Mouse (Mus musculus) E14TG2a.4 (cell line): ENCODE data around the gene Grn.

Experiments used
- H3K27me3 ChIP-seq: 2 replicates; pipeline ENCODE4 v1.6.1; 2014; ENCODE audit warnings: low read length, control low read depth; ENCODE audit not compliant: insufficient read depth
- H3K36me3 ChIP-seq: 2 replicates; pipeline ENCODE4 v1.6.1; 2014; ENCODE audit warnings: low read length, control low read depth; ENCODE audit not compliant: insufficient read depth
- H3K4me1 ChIP-seq: replicated peaks from 2 replicates; pipeline ENCODE4 v1.6.1; 2014; ENCODE audit warnings: low read depth, low read length, control low read depth
- H3K4me3 ChIP-seq: replicated peaks from 2 replicates; pipeline ENCODE4 v1.5.1; 2014; ENCODE audit warnings: mild to moderate bottlenecking, low read length
- H3K9me3 ChIP-seq: 2 replicates; pipeline ENCODE4 v1.6.1; 2014; ENCODE audit warnings: low read length, control low read depth
- CTCF ChIP-seq: conservative IDR thresholded peaks from 2 replicates; pipeline ENCODE4 v1.5.1; 2014; ENCODE audit warnings: low read length
- NANOG ChIP-seq: IDR thresholded peaks from 2 replicates; pipeline ENCODE4 v1.6.1; 2014; ENCODE audit warnings: borderline replicate concordance, low read length, mixed read lengths
- POU5F1 ChIP-seq: IDR thresholded peaks from 2 replicates; pipeline ENCODE4 v1.6.1; 2014; ENCODE audit warnings: low read length, borderline replicate concordance

The Grn gene

DNA sequence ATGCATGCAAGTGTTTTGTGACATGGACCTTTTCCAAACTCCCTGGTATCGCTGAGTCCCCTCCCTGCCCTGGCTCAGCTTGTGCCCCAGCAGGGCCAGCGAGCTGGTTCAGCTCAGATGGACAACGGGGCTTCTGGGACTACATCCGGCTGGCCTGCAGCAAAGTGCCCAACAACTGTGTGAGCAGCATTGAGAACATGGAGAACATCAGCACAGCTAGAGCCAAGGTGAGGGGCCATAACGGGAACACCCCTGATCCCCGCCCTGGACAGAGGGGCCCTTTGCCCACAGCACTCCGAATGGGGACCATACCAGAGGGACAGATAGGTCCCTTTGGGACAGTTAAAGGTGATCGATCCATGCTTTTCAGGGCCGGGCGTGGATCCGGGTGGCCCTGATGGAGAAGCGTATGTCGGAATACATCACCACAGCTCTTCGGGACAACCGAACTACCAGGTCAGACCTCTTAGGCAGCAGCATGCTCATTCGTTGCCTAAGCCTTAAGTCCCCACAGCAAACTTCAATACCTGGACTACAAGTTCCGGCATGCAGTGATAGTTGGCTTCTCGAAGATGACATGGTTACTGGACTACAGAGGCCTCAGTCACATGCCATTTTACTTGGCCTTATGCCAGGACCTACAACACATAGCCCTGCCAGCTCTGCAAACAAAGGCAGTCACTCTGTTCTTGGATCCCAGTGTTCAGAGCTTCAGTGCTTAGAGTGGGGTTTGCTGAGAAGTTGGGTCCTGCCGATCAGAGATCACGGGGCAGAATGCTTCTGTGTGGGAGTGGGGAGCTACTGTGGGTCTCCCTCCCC is 31.9 kb upstream of the Grn start:
- Histone ChIP-seq H3K4me1 (peaks cover 96% of the 10 kb centered on the region), H3K9me3 (no peaks in the 10 kb centered on the region), H3K36me3 (peaks cover 39% of the 10 kb centered on the region), H3K4me3 (peak overlapping the region; percentile 32; the same call in 1 of the 2 replicates), H3K27me3 (peaks cover 25% of the 10 kb centered on the region)
- TF ChIP-seq CTCF, result no peak
- TF ChIP-seq POU5F1, result no peak
- no peak for TF ChIP-seq NANOG

DNA sequence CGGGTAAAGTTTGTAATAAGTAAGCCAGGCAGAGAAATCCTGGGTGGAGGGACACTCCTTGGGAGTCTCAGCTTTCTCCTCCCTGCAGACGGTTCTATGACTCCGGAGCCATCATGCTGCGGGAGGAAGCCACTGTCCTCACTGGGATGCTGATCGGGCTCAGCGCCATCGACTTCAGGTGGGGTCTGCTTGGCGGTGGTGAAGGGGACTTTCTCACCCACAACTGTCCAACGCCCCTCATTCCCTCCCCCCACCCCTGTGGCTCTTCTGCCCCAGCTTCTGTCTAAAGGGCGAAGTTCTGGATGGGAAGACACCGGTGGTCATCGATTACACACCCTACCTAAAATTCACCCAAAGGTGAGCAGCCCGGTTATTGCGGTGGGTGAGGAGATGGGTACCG is 31.0 kb upstream of the Grn start:
- peak overlapping the region; percentile 69 for H3K4me3 ChIP-seq
- no peaks in the 10 kb centered on the region for H3K9me3 ChIP-seq
- TF ChIP-seq CTCF (no peak), NANOG (no peak), POU5F1 (no peak)
- peaks cover 98% of the 10 kb centered on the region for H3K4me1 ChIP-seq
- H3K27me3 ChIP-seq, result peaks cover 25% of the 10 kb centered on the region
- H3K36me3 ChIP-seq, result peaks cover 47% of the 10 kb centered on the region

DNA sequence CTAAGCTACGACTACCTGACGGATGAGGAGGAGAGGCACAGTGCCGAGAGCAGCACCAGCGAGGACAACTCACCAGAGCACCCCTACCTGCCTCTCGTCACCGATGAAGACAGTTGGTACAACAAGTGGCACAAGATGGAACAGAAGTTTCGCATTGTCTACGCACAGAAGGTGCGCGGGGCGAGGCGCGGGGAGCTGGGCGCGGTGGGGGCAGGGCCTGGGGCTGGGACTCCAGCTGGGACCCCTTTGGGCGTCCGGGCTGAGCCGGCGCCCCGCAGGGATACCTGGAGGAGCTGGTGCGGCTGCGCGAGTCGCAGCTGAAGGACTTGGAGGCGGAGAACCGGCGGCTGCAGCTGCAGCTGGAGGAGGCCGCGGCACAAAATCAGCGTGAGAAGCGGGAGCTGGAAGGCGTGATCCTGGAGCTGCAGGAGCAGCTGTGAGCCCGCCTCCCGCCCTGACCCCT is 30.5 kb upstream of the Grn start:
- TF ChIP-seq NANOG, result no peak
- TF ChIP-seq POU5F1, result no peak
- TF ChIP-seq CTCF, result no peak
- Histone ChIP-seq H3K36me3 (peaks cover 53% of the 10 kb centered on the region), H3K27me3 (peaks cover 25% of the 10 kb centered on the region), H3K4me1 (peaks cover 98% of the 10 kb centered on the region), H3K4me3 (peak overlapping the region; percentile 69), H3K9me3 (no peaks in the 10 kb centered on the region)

DNA sequence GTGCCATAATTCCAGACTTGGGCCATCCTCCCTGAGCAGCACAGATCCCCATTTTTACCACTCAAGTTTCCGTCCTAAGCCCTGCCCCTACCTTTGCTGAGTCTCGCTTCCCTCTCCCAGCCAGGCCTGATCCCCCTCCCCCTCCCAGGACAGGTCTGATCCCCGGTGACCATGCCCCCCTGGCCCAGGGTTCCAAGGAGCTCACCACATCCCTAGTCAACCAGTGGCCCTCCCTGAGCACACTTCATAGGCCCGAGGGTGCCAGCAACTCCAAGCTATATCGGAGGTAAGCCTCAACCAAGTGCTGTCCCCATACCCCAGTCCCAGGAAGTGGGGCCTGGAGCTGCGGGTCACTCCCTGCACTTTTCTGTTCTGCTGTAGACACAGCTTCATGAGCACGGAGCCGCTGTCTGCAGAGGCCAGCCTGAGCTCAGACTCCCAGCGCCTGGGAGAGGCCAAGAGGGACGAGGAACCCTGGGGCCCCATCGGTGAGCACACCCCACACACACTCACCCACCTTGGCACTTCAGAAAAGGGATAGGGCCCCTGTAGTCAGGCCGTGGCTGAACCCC is 29.5 kb upstream of the Grn start:
- peaks cover 98% of the 10 kb centered on the region for H3K4me1 ChIP-seq
- peaks cover 61% of the 10 kb centered on the region for H3K36me3 ChIP-seq
- TF ChIP-seq POU5F1 (no peak), NANOG (no peak), CTCF (no peak)
- peaks cover 20% of the 10 kb centered on the region for H3K27me3 ChIP-seq
- H3K4me3 ChIP-seq, result peak overlapping the region; percentile 69
- H3K9me3 ChIP-seq, result no peaks in the 10 kb centered on the region

- H3K36me3 ChIP-seq, result peaks cover 68% of the 10 kb centered on the region
- peaks cover 95% of the 10 kb centered on the region for H3K4me1 ChIP-seq
- H3K4me3 ChIP-seq, result no peak overlapping the region
- TF ChIP-seq CTCF (no peak), NANOG (no peak), POU5F1 (no peak)
- H3K9me3 ChIP-seq, result no peaks in the 10 kb centered on the region
- peaks cover 11% of the 10 kb centered on the region for H3K27me3 ChIP-seq
These were observed 28.1 kb upstream of the Grn start for GRCm38 (mm10) chr11:102401898-102402500.

DNA sequence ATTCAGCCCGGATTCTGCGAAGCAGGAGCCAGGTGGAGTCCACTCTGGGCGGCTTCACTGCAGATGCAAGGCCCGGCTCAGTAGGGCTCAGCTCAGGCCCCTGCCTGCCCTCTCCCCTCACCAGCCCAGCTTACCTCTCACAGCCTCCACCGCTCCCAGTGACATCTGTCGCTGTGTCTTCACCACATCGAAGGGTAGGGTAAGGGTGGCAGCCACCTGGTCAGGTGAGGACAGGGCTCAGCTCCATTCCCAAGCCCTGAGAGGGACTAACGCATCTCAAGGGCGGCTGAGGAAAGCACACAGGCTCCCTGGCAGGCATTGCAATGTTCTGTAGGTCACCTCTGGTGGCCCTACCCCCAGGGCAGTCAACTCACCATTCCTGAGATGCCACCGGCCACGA is 26.5 kb upstream of the Grn start:
- Histone ChIP-seq H3K4me1 (peaks cover 78% of the 10 kb centered on the region), H3K27me3 (peaks cover 8% of the 10 kb centered on the region), H3K36me3 (peaks cover 63% of the 10 kb centered on the region), H3K9me3 (no peaks in the 10 kb centered on the region), H3K4me3 (no peak overlapping the region)
- no peak for TF ChIP-seq POU5F1
- no peak for TF ChIP-seq NANOG
- TF ChIP-seq CTCF, result no peak

DNA sequence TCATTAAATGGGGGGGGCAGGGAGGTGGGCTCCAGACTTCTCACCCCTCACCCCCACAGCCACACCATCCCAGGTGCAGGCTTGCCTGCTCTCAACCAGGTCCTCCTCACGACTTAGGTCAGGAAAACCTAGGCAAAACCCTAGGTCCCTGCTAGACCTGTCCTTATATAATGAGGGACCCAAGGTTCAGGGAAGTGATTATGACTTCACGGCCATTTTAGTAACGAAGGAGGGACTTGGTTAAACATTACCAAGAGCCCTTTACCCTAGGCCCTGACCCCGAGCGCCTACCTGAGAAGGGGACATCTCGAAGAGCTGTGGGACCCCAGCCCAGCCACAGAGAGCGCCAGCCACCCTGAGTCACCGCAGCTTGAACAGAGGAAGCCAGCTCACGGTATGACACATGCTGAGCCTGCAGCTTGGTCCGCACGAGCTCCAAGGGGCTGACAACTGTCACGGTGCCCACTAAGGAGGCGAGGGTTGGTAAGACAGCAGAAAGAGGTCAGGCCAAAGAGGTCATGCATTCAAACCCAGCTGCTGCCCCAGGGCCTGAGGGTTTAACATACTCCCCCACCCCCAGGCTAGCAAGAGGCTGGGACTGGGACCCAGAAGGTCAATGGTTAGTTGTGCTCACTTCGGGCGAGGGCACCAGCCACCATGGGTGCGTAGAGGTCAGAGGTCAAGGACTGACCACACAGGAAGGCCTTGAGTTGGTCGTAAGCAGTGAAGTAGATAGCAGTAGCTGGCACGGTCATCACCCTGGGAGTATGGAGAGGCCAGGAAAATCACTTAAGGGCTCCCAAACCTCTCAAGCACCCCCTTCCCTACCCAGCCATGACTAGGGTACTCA is 25.7 kb upstream of the Grn start:
- no peaks in the 10 kb centered on the region for H3K9me3 ChIP-seq
- peaks cover 63% of the 10 kb centered on the region for H3K36me3 ChIP-seq
- H3K4me1 ChIP-seq, result peaks cover 76% of the 10 kb centered on the region
- no peak for TF ChIP-seq CTCF
- no peak for TF ChIP-seq POU5F1
- no peak for TF ChIP-seq NANOG
- peak overlapping the region; percentile 97 for H3K4me3 ChIP-seq
- H3K27me3 ChIP-seq, result peaks cover 2% of the 10 kb centered on the region
